Mouse (Mus musculus): ENCODE data around the gene Patl1.

- TF ChIP-seq CTCF (IDR thresholded peaks at IDR 0.05; ENCODE audit: low read depth, low read length) (no peak), EP300 (IDR thresholded peaks at IDR 0.05; ENCODE audit: insufficient read depth, low read depth, low read length) (no peak)
These were observed 61.5 kb downstream of the Patl1 start for GRCm38 (mm10) chr19:11973511-11974222.
